Comparison of ENCODE assay signal across 8 mouse cellular contexts in genomic region chr5:104046256-104047199, GRCm38 (mm10). TPM values are rescaled to one million over a fixed set of nuclear protein-coding genes. Genes with fewer than 3 reads are reported as not detected.
DNase-seq lines count a peak whose midpoint lies in the region; ATAC-seq and TF ChIP-seq lines count a peak whose summit lies in the region.

Gene Nudt9 (plus strand): TSS chr5:104046306.

- peak within 1 kb of the TSS; percentile 92 for H3K9ac ChIP-seq in heart, embryonic 15.5 days
- peak within 1 kb of the TSS; percentile 87 for H3K9ac ChIP-seq in liver, embryonic 14.5 days (replicated peaks)
- peak within 1 kb of the TSS; percentile 92 for H3K9ac ChIP-seq in neural tube, embryonic 11.5 days (ENCODE audit: low read length)
- peak within 1 kb of the TSS; percentile 87 for H3K9ac ChIP-seq in stomach, postnatal 0 days (ENCODE audit: low read length)

- H3K27ac ChIP-seq in forebrain, embryonic 10.5 days = peak within 1 kb of the TSS; percentile 94
- H3K27ac ChIP-seq in heart, embryonic 15.5 days = peak within 1 kb of the TSS; percentile 88
- peak within 1 kb of the TSS; percentile 84 for H3K27ac ChIP-seq in liver, embryonic 14.5 days
- peak within 1 kb of the TSS; percentile 79 for H3K27ac ChIP-seq in neural tube, embryonic 11.5 days (ENCODE audit: low read depth, low read length)
- peak within 1 kb of the TSS; percentile 87 for H3K27ac ChIP-seq in stomach, postnatal 0 days (replicated peaks)

- peak; percentile 97 for ATAC-seq in heart, embryonic 15.5 days (replicated peaks; ENCODE audit: insufficient number of reproducible peaks, insufficient read depth, low FRiP score, low read depth)
- ATAC-seq in liver, embryonic 14.5 days (ENCODE audit: insufficient read depth) = peak; percentile 92
- ATAC-seq in neural tube, embryonic 11.5 days (ENCODE audit: insufficient read depth, low FRiP score, low TSS enrichment) = peak; percentile 98
- ATAC-seq in stomach, postnatal 0 days (ENCODE audit: low FRiP score, low TSS enrichment) = peak; percentile 99

- H3K4me2 ChIP-seq in heart, embryonic 15.5 days = peak within 1 kb of the TSS; percentile 76
- H3K4me2 ChIP-seq in liver, embryonic 14.5 days (ENCODE audit: low read depth) = peak within 1 kb of the TSS; percentile 70
- peak within 1 kb of the TSS; percentile 69 for H3K4me2 ChIP-seq in neural tube, embryonic 11.5 days (ENCODE audit: low read depth)
- peak within 1 kb of the TSS; percentile 65 for H3K4me2 ChIP-seq in stomach, postnatal 0 days (replicated peaks; ENCODE audit: low read depth)

- H3K27me3 ChIP-seq in forebrain, embryonic 10.5 days (ENCODE audit: poor library complexity, severe bottlenecking) = no peaks in the 10 kb centered on the region
- no peaks in the 10 kb centered on the region for H3K27me3 ChIP-seq in heart, embryonic 15.5 days
- H3K27me3 ChIP-seq in liver, embryonic 14.5 days (ENCODE audit: control insufficient read depth, insufficient read depth, low read length) = no peaks in the 10 kb centered on the region
- H3K27me3 ChIP-seq in neural tube, embryonic 11.5 days (ENCODE audit: control insufficient read depth, insufficient read depth, low read length) = no peaks in the 10 kb centered on the region
- H3K27me3 ChIP-seq in stomach, postnatal 0 days (ENCODE audit: control insufficient read depth, insufficient read depth, low read length) = no peaks in the 10 kb centered on the region

- WGBS in forebrain, embryonic 10.5 days = 5% methylated on average over 90 of the region's 90 CpGs
- 5% methylated on average over 90 of the region's 90 CpGs for WGBS in heart, embryonic 15.5 days
- 4% methylated on average over 86 of the region's 90 CpGs for WGBS in liver, embryonic 14.5 days (ENCODE audit: insufficient replicate concordance)
- 5% methylated on average over 89 of the region's 90 CpGs for WGBS in neural tube, embryonic 11.5 days
- 5% methylated on average over 85 of the region's 90 CpGs for WGBS in stomach, postnatal 0 days

- H3K9me3 ChIP-seq in forebrain, embryonic 10.5 days = no peaks in the 10 kb centered on the region
- no peaks in the 10 kb centered on the region for H3K9me3 ChIP-seq in heart, embryonic 15.5 days (replicated peaks)
- no peaks in the 10 kb centered on the region for H3K9me3 ChIP-seq in liver, embryonic 14.5 days (ENCODE audit: control insufficient read depth, low read length)
- H3K9me3 ChIP-seq in neural tube, embryonic 11.5 days (ENCODE audit: control insufficient read depth, low read length) = no peaks in the 10 kb centered on the region
- no peaks in the 10 kb centered on the region for H3K9me3 ChIP-seq in stomach, postnatal 0 days (ENCODE audit: control insufficient read depth, low read length)

- H3K36me3 ChIP-seq in forebrain, embryonic 10.5 days (replicated peaks) = peaks cover 18% of the 10 kb centered on the region
- peaks cover 11% of the 10 kb centered on the region; the same call in 1 of the 2 replicates for H3K36me3 ChIP-seq in heart, embryonic 15.5 days
- H3K36me3 ChIP-seq in liver, embryonic 14.5 days (replicated peaks; ENCODE audit: control insufficient read depth, insufficient read depth, low read depth) = peaks cover 11% of the 10 kb centered on the region
- peaks cover 7% of the 10 kb centered on the region; the same call in 1 of the 2 replicates for H3K36me3 ChIP-seq in neural tube, embryonic 11.5 days (ENCODE audit: control insufficient read depth, insufficient read depth, low read length)
- peaks cover 3% of the 10 kb centered on the region for H3K36me3 ChIP-seq in stomach, postnatal 0 days (ENCODE audit: control insufficient read depth, insufficient read depth, low read length)

- TF ChIP-seq EP300 in liver, embryonic 14.5 days (IDR thresholded peaks at IDR 0.05; ENCODE audit: low read depth) = peak; percentile 24
- no peak for TF ChIP-seq EP300 in stomach, postnatal 0 days (optimal IDR thresholded peaks at IDR 0.05)

- DNase-seq in CD8-positive naive resting alpha-beta T cell, adult 2 months (ENCODE audit: low read depth in 2 of 2, low spot score in 2 of 2) = peak; percentile 95 to 96
- DNase-seq in c-Kit-positive CD71-negative TER-119-negative erythroid progenitor cells, embryonic 14.5 days (ENCODE audit: low read depth) = peak; percentile 93
- peak; percentile 98 for DNase-seq in forebrain, embryonic 10.5 days (ENCODE audit: extremely low spot score, low spot score)
- peak; percentile 98 to 100 for DNase-seq in kidney, postnatal 25 days
- DNase-seq in liver, embryonic 14.5 days (ENCODE audit: low read depth in 3 of 3, low spot score in 3 of 3) = peak; percentile 92 to 93 (median 92)
- peak; percentile 99 for DNase-seq in neural tube, embryonic 11.5 days (ENCODE audit: low spot score)
- peak; percentile 98 for DNase-seq in stomach, postnatal 0 days (ENCODE audit: low spot score)

- peak within 1 kb of the TSS; percentile 84 for H3K4me3 ChIP-seq in forebrain, embryonic 10.5 days
- peak within 1 kb of the TSS; percentile 84 for H3K4me3 ChIP-seq in heart, embryonic 15.5 days
- peak within 1 kb of the TSS; percentile 63 to 72 for H3K4me3 ChIP-seq in liver, embryonic 14.5 days (ENCODE audit: insufficient read depth in 1 of 2, low read depth in 2 of 2, low read length in 2 of 2)
- peak within 1 kb of the TSS; percentile 83 for H3K4me3 ChIP-seq in neural tube, embryonic 11.5 days (ENCODE audit: low read depth, low read length)
- peak within 1 kb of the TSS; percentile 85 for H3K4me3 ChIP-seq in stomach, postnatal 0 days (ENCODE audit: low read depth, low read length)

- peak; percentile 25; the same call in 1 of the 2 replicates for TF ChIP-seq CTCF in liver, embryonic 14.5 days (IDR thresholded peaks at IDR 0.05; ENCODE audit: low read depth)
- TF ChIP-seq CTCF in stomach, postnatal 0 days (IDR thresholded peaks at IDR 0.05; ENCODE audit: low read depth) = no peak; the same call in 1 of the 2 replicates

- H3K4me1 ChIP-seq in forebrain, embryonic 10.5 days = peaks cover 22% of the 10 kb centered on the region
- peaks cover 27% of the 10 kb centered on the region for H3K4me1 ChIP-seq in heart, embryonic 15.5 days (replicated peaks)
- H3K4me1 ChIP-seq in liver, embryonic 14.5 days (replicated peaks; ENCODE audit: control insufficient read depth in 2 of 2, insufficient read depth in 2 of 2, low read length in 1 of 2) = peaks cover 19 to 38% of the 10 kb centered on the region in 2 experiments
- H3K4me1 ChIP-seq in neural tube, embryonic 11.5 days (ENCODE audit: control insufficient read depth, insufficient read depth, low read length) = peaks cover 3% of the 10 kb centered on the region; the same call in 1 of the 2 replicates
- no peaks in the 10 kb centered on the region for H3K4me1 ChIP-seq in stomach, postnatal 0 days (replicated peaks; ENCODE audit: control insufficient read depth, insufficient read depth)

RNA-seq across cellular contexts. Expression of gene Nudt9, which starts in this region (rescaled TPM):
- polyA plus RNA-seq in forebrain, embryonic 10.5 days (2016; fragmentation: Nextera tagmentation; extraction: Ambion mirVana) = 67.9 TPM in 2 replicates
- 49.9 and 50.2 TPM in 2 replicates for polyA plus RNA-seq in heart, embryonic 15.5 days (2015; fragmentation: Nextera tagmentation; extraction: Ambion mirVana)
- polyA plus RNA-seq in liver, embryonic 14.5 days (2012; rRNA removed) = 34.5 and 48.1 TPM in 2 replicates
- 73.8 and 74.8 TPM in 2 replicates for polyA plus RNA-seq in liver, embryonic 14.5 days (2014; fragmentation: Nextera tagmentation; extraction: Ambion mirVana)
- polyA plus RNA-seq in neural tube, embryonic 11.5 days (2014; fragmentation: Nextera tagmentation; extraction: Ambion mirVana) = 76.3 and 78.2 TPM in 2 replicates
- 53.0 and 57.1 TPM in 2 replicates for polyA plus RNA-seq in stomach, postnatal 0 days (2015; fragmentation: Nextera tagmentation; extraction: Ambion mirVana)

Comparison
In these comparisons a context has a peak if more than half of its experiments do, and no peak if none do; other contexts are left out.
1. Peak in every context shown above with its lines: DNase-seq, ATAC-seq, H3K4me3 ChIP-seq and H3K27ac ChIP-seq.